Mouse (Mus musculus) kidney, postnatal 10 days (tissue): ENCODE results near the gene Epn1.
A peak's percentile ranks its signal among the peaks of the same experiment; 100 is the strongest.

Source experiments
- DNase-seq: peaks from one replicate; pipeline ENCODE4 v3.0.0; 2021; ENCODE audit warnings: mixed read lengths

The Epn1 gene

DNA sequence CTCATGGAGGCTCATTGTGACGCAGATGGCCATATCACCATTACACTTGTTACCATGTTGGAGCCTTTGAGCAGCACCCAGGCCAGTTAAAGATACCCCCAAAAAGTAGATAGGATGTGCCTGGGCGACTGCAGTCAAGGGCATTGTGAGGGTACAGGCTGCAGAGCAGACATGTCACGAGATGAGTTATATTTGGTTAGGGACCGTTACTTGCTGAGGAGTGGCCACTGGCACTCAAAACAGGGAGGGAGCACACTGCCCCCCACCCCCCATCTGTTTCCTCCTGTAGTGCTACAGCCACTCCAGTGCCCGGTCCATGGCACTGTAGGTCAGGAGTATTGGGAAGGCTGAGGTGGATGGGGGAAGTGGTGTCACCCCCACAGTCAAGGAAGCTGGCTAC is 18.7 kb downstream of the Epn1 start:
- DNase-seq: no peak

DNA sequence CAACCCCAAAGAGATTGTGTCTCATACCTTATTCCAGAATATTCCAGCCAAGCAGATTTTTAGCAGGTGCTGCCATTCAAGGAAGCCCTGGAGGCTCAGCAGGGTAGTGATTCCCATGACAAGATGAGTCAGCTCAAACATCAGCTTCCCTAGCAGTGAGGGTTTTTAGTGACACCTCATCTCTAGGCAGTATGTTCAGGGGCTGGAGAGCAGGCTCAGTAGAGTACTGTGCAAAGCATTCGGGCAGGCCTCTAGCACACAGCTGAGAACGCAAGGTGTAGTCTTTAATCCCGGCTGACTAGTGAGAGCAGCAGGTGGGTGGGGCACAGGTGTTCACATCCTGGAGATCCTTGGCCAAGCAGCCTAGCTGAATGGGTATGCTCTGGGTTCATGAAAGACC is 19.8 kb downstream of the Epn1 start:
- DNase-seq: no peak

DNA sequence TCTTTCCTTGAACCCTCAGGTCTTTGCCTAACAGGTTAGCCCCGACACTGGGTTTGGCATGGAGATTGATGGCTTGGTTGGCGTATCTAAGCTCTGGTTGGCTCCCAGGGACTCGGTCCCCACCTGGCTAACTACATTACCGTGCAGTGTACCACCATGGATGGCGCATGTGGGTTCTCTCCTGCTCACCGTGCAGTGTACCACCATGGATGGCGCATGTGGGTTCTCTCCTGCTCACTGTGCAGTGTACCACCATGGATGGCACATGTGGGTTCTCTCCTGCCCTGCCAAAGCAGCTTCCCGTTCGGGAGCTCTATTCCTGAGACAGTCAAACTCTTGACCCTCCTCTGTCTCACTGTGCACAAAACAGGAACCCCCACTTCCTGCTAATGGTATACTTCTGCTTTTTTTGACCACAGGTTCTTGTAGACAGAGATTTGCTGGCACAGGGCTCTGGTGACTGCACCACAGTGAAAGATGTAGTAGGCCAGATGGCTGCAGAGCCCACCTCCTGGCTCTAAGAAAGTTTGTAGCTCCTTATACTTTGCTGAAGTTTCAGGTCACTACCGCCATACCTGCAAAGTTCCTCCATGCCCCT is 21.1 kb downstream of the Epn1 start:
- DNase-seq: no peak

DNA sequence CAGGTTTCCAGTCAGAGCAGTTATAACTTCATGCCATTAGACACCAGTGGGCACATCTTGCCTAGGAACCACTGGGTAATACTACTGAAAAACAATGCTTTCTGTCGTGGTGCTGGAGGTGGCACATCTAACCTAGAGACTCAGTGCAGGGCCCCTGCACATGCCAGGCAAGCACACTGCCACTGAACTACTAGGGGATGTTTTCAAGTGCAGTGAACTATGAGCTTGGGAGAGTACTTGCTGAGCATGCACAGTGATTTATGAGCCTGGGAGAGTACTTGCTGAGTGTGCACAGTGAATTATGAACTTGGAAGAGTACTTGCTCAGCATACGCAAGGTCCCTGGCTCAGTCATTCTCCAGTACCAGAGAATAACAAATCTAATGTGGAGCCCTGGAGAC is 22.5 kb downstream of the Epn1 start:
- DNase-seq: no peak

DNA sequence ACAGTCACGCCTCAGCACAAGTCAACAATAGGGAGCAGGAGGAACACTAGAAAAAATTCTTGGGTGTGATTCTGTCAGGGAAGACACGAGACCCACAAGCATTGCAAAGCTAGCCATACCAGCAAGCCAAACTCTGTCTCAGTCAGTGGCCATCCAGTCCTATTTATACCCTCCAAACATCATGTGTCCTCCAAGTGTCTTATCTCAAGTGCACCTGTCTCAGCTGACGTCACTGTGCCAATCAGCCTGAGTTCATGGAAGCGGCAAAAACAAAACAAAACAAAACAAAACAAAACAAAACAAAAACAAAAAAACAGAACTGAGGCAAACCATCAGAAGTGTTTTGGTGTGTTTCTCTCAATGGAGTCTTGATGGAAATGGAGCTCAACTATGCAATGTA is 28.2 kb downstream of the Epn1 start:
- DNase-seq: no peak

DNA sequence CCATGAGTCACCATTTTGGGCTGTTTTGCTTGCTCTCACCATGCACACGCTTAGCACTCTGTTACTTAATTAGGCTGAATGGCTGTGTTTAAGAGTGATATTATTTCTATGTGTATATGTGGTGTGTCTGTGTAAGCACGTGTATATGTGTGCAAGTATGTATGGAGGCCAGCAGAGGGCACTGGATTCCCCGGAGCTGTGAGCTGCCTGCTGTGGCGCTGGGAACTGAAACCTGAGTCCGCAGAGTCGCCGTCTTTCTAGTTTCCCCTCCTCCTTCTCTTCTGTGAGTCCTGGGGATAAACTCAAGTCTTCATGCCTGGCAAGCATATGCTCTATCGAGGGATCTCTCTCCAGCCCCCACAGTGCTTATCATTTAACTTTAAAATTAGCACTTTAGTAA is 29.3 kb downstream of the Epn1 start:
- DNase-seq: no peak

DNA sequence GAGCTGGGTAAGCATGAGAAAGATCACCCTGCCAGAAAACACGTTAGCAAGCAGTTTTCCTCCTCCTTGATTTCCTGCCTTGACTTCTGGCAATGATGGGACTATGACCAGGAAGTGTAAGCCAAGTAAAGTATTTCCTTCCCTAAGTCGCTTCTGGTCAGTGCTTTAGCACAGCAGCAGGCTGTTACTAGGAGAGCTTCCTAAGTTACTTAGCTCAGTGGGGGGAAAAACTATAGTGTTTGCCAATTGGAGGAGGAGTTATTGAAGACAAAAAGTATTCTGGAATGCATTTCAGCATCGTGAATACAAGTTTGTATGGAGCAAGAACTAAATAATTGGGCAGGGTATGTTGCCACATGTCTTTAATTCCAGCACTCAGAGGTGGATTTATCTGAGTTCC is 32.7 kb downstream of the Epn1 start:
- DNase-seq: no peak

DNA sequence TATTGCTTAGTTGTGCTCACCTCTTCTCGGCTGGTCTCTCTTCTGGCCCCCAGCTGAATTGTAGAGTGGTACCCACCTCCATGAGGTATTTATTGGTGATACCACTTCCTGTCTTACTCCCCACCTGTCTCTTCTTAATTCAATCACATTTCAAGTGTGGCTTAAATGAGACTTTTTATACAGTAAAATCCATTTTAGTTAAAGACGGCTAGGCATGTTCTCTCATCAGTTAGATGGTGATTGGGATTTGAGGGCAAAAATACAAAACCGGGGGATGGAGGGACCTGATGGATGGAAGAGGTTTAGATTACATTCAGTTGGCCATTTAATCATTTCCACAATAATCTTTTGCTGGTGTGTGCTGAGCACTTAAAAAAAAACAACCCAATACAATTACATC is 36.8 kb downstream of the Epn1 start, which contains the start of gene Rfpl4:
Rfpl4 (minus strand) TSS at position 101 of the 400 bp plus-strand sequence.
- no peak for DNase-seq

DNA sequence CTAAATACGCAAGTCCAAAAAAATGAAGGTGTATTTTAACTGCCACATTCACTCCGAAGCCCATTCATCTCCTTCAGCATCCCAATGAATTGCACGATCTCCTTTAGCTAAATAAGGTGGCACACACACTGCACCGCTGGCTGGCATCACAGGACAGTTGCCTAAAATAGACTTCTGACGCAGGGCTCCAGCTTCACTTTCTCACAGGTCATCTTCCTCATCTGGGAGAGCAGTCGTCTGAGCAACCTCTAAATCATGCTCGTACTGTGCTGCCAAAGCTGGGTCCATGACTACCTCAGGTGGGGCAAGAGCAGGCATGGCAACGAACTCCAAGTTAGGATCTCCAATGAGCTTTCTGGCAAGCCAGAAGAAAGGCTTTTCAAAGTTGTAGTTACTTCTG is 45.0 kb downstream of the Epn1 start:
- no peak for DNase-seq

DNA sequence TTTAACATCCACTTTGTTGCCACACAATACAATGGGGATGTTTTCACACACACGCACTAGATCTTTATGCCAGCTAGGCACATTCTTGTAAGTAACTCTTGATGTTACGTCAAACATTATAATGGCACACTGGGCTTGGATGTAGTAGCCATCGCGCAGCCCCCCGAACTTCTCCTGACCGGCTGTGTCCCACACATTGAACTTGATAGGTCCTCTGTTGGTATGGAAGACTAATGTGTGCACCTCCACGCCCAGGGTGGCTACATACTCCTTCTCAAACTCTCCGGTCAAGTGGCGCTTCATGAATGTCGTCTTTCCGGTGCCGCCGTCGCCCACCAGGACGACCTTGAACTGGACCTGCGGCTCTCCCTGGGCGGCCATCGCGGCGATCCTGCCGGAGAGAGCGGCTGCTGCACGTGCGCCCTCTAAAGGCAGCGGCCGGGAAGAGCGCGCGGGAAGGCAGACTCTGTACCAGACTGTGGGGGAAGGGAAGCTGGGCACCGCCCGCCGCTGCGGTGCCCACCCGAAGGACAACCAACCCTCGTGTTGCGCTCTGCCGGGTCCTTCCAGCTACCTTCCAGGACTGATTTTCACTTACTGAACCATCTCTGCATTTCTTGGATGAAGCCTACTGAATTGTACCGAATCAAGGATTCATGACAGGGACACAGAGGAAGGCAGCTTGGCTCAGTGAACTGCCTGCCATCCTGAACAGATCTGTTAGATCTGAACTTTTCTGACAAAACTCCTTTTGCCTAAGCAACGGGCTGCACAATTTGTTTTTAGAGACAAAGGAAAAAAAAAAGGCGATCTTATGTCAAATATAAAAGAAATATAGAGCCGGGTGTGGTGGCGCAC is 45.7 kb downstream of the Epn1 start, which contains the start of gene Rasl2-9:
Rasl2-9 (minus strand) TSS at position 402 of the 858 bp plus-strand sequence.
- DNase-seq: peak; percentile 90
